Mouse (Mus musculus) megakaryocyte, embryonic 14.5 days (primary cell): ENCODE results near the gene Il1r2.

Source experiments
- FLI1 ChIP-seq: IDR thresholded peaks from 2 replicates; pipeline ENCODE4 v1.6.1; 2012; ENCODE audit warnings: low read length, inconsistent platforms, mixed read lengths
- GATA1 ChIP-seq: IDR thresholded peaks from 3 replicates; pipeline ENCODE4 v1.6.1; 2012; ENCODE audit warnings: mixed read lengths, low read length, inconsistent platforms, borderline replicate concordance

GRCm38 (mm10) chr1:40171878-40172277 lies 98.0 kb downstream of the Il1r2 start:
- TF ChIP-seq GATA1 (no peak), FLI1 (no peak)
